ENCODE assay signal across 8 mouse cellular contexts in the genomic region with DNA sequence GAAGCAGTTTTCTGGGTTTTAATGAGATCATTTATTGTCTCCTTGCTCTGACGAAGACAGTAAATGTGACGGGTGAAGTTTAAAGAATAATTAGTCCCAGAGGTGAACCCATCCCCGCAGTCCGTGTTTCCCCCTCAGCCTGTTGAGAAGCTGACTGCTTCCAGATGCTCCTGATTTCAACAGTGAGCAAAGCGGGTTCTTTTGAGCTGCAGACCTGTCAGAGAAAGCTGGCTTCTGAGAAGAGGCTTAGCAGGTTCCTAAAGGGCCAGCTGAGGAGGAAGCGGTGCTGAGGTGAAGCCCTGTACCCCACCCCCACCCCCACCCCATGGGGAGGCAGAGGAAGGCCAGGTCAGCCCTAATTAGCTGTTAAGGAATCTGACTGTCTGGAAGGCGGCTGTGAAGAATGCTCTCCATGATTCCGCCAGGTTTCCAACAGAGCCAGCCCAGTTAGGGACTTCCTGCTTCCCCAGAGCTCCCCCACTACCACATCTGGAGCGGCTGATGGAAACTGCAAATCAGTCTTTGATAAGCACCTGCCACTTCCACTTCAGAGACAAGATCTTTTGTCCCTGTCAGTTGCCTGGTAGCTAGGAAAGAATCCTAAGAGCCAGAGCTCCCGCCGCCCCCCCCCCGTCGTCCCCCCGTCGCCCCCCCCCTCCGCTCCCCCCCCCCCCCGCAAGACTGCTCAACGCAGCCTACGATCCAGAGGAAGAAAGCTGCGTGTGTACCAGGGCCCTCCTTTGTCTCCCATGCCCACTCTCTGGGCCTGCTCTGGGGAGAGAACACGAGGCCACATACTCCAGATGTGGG. TPM values are rescaled to one million over a fixed set of nuclear protein-coding genes. Genes with fewer than 3 reads are reported as not detected.
DNase-seq lines count a peak whose midpoint lies in the region; ATAC-seq lines count a peak whose summit lies in the region.

No protein-coding gene starts in this region.

- H3K4me3 ChIP-seq in lung, embryonic 15.5 days, result no peak overlapping the region
- H3K4me3 ChIP-seq in embryonic facial prominence, embryonic 12.5 days, result no peak overlapping the region
- no peak overlapping the region for H3K4me3 ChIP-seq in hindbrain, embryonic 16.5 days (ENCODE audit: low read length)
- H3K4me3 ChIP-seq in neural tube, embryonic 11.5 days (ENCODE audit: low read depth, low read length), result no peak overlapping the region

- no peak for DNase-seq in lung, postnatal 25 days (ENCODE audit: low spot score)
- peak; percentile 54 for DNase-seq in neural tube, embryonic 11.5 days (ENCODE audit: low spot score)
- no peak for DNase-seq in testis, postnatal 14 days (ENCODE audit: low spot score)
- no peak for DNase-seq in left cerebral cortex, postnatal 10 days (ENCODE audit: extremely low spot score in 1 of 2, low spot score in 2 of 2)

- H3K9me3 ChIP-seq in lung, embryonic 15.5 days, result no peaks in the 10 kb centered on the region
- H3K9me3 ChIP-seq in embryonic facial prominence, embryonic 12.5 days, result no peaks in the 10 kb centered on the region; the same call in 1 of the 2 replicates
- peaks cover 3% of the 10 kb centered on the region; the same call in 1 of the 2 replicates for H3K9me3 ChIP-seq in hindbrain, embryonic 16.5 days (ENCODE audit: control insufficient read depth, low read length)
- H3K9me3 ChIP-seq in neural tube, embryonic 11.5 days (ENCODE audit: control insufficient read depth, low read length), result no peaks in the 10 kb centered on the region

- no peaks in the 10 kb centered on the region for H3K36me3 ChIP-seq in lung, embryonic 15.5 days
- no peaks in the 10 kb centered on the region for H3K36me3 ChIP-seq in embryonic facial prominence, embryonic 12.5 days
- no peaks in the 10 kb centered on the region for H3K36me3 ChIP-seq in hindbrain, embryonic 16.5 days (ENCODE audit: control insufficient read depth, insufficient read depth, low read length)
- no peaks in the 10 kb centered on the region for H3K36me3 ChIP-seq in neural tube, embryonic 11.5 days (ENCODE audit: control insufficient read depth, insufficient read depth, low read length)

- no peaks in the 10 kb centered on the region for H3K27me3 ChIP-seq in lung, embryonic 15.5 days
- H3K27me3 ChIP-seq in embryonic facial prominence, embryonic 12.5 days, result no peaks in the 10 kb centered on the region
- H3K27me3 ChIP-seq in hindbrain, embryonic 16.5 days (replicated peaks; ENCODE audit: control insufficient read depth, insufficient read depth, low read length), result no peaks in the 10 kb centered on the region
- H3K27me3 ChIP-seq in neural tube, embryonic 11.5 days (ENCODE audit: control insufficient read depth, insufficient read depth, low read length), result no peaks in the 10 kb centered on the region

- H3K4me1 ChIP-seq in lung, embryonic 15.5 days, result peaks cover 49% of the 10 kb centered on the region
- peaks cover 80% of the 10 kb centered on the region for H3K4me1 ChIP-seq in embryonic facial prominence, embryonic 12.5 days
- H3K4me1 ChIP-seq in hindbrain, embryonic 16.5 days (ENCODE audit: control insufficient read depth, insufficient read depth, low read depth, low read length), result peaks cover 18% of the 10 kb centered on the region
- peaks cover 5% of the 10 kb centered on the region for H3K4me1 ChIP-seq in neural tube, embryonic 11.5 days (ENCODE audit: control insufficient read depth, insufficient read depth, low read length)

- WGBS in lung, embryonic 15.5 days, result 9% methylated on average over 17 of the region's 21 CpGs
- WGBS in embryonic facial prominence, embryonic 12.5 days, result 4% methylated on average over 12 of the region's 21 CpGs
- 4% methylated on average over 10 of the region's 21 CpGs for WGBS in hindbrain, embryonic 16.5 days
- 7% methylated on average over 15 of the region's 21 CpGs for WGBS in neural tube, embryonic 11.5 days

- peak overlapping the region; percentile 51; the same call in 1 of the 2 replicates for H3K27ac ChIP-seq in lung, embryonic 15.5 days
- H3K27ac ChIP-seq in embryonic facial prominence, embryonic 12.5 days, result peak overlapping the region; percentile 88
- H3K27ac ChIP-seq in hindbrain, embryonic 16.5 days (ENCODE audit: low read depth, low read length), result peak overlapping the region; percentile 69
- peak overlapping the region; percentile 56; the same call in 1 of the 2 replicates for H3K27ac ChIP-seq in neural tube, embryonic 11.5 days (ENCODE audit: low read depth, low read length)

- peak; percentile 9; the same call in 1 of the 2 replicates for ATAC-seq in lung, embryonic 15.5 days (ENCODE audit: borderline replicate concordance, extremely low read depth, low FRiP score, low TSS enrichment)
- 0 out of 2 replicates have a peak, but pooled peaks have one; percentile 16 for ATAC-seq in embryonic facial prominence, embryonic 12.5 days (ENCODE audit: insufficient number of reproducible peaks, insufficient read depth, low FRiP score, low TSS enrichment)
- ATAC-seq in hindbrain, embryonic 16.5 days, result peak; percentile 32; the same call in 1 of the 2 replicates
- no peak; the same call in 1 of the 2 replicates for ATAC-seq in neural tube, embryonic 11.5 days (ENCODE audit: insufficient read depth, low FRiP score, low TSS enrichment)
- ATAC-seq in frontal cortex, adult (ENCODE audit: low TSS enrichment), result no peak

- peak overlapping the region; percentile 28 for H3K4me2 ChIP-seq in lung, embryonic 15.5 days
- H3K4me2 ChIP-seq in embryonic facial prominence, embryonic 12.5 days (replicated peaks), result peak overlapping the region; percentile 26; the same call in 1 of the 2 replicates
- no peak overlapping the region for H3K4me2 ChIP-seq in hindbrain, embryonic 16.5 days (ENCODE audit: low read length)
- H3K4me2 ChIP-seq in neural tube, embryonic 11.5 days (ENCODE audit: low read depth), result no peak overlapping the region

- intact Hi-C loops in left cerebral cortex, postnatal 10 days (cut with DNase I), result no loop called here

- H3K9ac ChIP-seq in lung, embryonic 15.5 days, result 0 out of 2 replicates have a peak overlapping the region, but pooled peaks have one; percentile 0
- H3K9ac ChIP-seq in embryonic facial prominence, embryonic 12.5 days, result no peak overlapping the region
- H3K9ac ChIP-seq in hindbrain, embryonic 16.5 days (ENCODE audit: low read depth, low read length), result 0 out of 2 replicates have a peak overlapping the region, but pooled peaks have one; percentile 32
- peak overlapping the region; percentile 37 for H3K9ac ChIP-seq in neural tube, embryonic 11.5 days (ENCODE audit: low read length)

RNA-seq across cellular contexts. Expression of a gene that starts 25.4 kb away (rescaled TPM):
- polyA plus RNA-seq in lung, embryonic 15.5 days (2015; fragmentation: Nextera tagmentation; extraction: Ambion mirVana), result 10.7 TPM in 2 replicates
- polyA plus RNA-seq in embryonic facial prominence, embryonic 12.5 days (2016; fragmentation: Nextera tagmentation; extraction: Ambion mirVana), result 8.9 and 10.4 TPM in 2 replicates
- 3.4 and 3.5 TPM in 2 replicates for polyA plus RNA-seq in hindbrain, embryonic 16.5 days (2015; fragmentation: Nextera tagmentation; extraction: Ambion mirVana)
- polyA plus RNA-seq in neural tube, embryonic 11.5 days (2014; fragmentation: Nextera tagmentation; extraction: Ambion mirVana), result 8.9 and 9.2 TPM in 2 replicates
- 1 to 10 TPM; 1.7 to 1.8 TPM for total RNA-seq in left cerebral cortex, postnatal 10 days (2021)

RNA-seq across cellular contexts. Expression of a gene that starts 59.1 kb away (rescaled TPM):
- polyA plus RNA-seq in lung, embryonic 15.5 days (2015; fragmentation: Nextera tagmentation; extraction: Ambion mirVana), result 18.9 and 20.9 TPM in 2 replicates
- 69.6 and 80.7 TPM in 2 replicates for polyA plus RNA-seq in embryonic facial prominence, embryonic 12.5 days (2016; fragmentation: Nextera tagmentation; extraction: Ambion mirVana)
- polyA plus RNA-seq in hindbrain, embryonic 16.5 days (2015; fragmentation: Nextera tagmentation; extraction: Ambion mirVana), result 8.5 and 18.5 TPM in 2 replicates
- 19.3 and 22.8 TPM in 2 replicates for polyA plus RNA-seq in neural tube, embryonic 11.5 days (2014; fragmentation: Nextera tagmentation; extraction: Ambion mirVana)
- 10 to 100 TPM; 27.3 to 30.3 TPM for total RNA-seq in left cerebral cortex, postnatal 10 days (2021)

Comparison
In these comparisons a context has a peak if more than half of its experiments do, and no peak if none do; other contexts are left out.
1. ATAC-seq: peak in lung, embryonic 15.5 days (single experiment), embryonic facial prominence, embryonic 12.5 days (single experiment) and hindbrain, embryonic 16.5 days (single experiment); none in neural tube, embryonic 11.5 days (single experiment) and frontal cortex, adult (single experiment).
2. H3K4me2 ChIP-seq: peak in lung, embryonic 15.5 days (single experiment) and embryonic facial prominence, embryonic 12.5 days (single experiment); none in hindbrain, embryonic 16.5 days (single experiment) and neural tube, embryonic 11.5 days (single experiment).
3. Peak in every context shown above with its lines, with median percentiles within 50 percentile points of each other: H3K27ac ChIP-seq.